Mouse (Mus musculus): ENCODE measurements around the gene Utf1. TPM values are rescaled to one million over a fixed set of nuclear protein-coding genes. Genes with fewer than 3 reads are reported as not detected.

Gene Utf1
- total RNA-seq, 2 experiments from 2014 or later, result not detected

DNA sequence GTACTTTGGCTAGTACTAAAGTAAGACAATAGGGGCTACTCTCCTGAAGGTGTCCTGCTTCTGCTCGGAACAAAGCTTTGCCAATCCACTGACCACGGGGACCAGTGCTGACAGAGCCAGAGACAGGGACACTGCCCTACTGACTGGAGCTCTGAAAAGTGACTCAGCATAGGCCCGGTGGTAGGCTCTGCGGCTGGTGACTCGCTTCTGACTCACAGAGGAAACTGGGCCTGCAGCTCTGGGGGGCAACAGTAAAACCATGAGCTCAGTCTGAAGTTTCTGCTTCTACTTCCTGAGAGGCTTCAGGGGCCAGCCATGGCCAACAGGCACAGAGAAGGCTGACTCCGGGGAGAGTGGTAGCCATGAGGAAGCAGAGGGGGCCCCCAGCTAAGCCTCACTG lies 27.8 kb downstream of the Utf1 start:
- no peak for DNase-seq (ENCODE audit: low spot score in 2 of 2)

DNA sequence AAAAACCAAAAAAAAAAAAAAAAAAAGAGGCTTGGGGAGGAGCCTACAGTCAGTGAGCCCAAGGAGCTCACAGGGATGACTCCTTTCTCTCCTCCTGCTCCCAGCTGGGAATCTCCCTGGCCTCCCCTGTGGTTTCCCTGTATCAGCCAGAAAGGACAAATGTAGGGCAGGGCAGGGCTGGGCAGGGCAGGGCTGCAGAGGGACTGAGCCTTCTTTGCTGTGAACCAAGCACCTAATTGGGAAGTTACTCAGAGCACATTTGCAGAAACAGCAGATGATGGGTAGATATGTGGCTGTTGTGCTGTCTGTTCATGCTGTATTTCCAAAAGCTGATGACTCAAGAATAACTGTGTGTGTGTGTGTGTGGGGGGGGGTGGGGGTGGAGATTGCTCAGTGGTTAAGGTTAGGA lies 29.3 kb downstream of the Utf1 start:
- no peak for DNase-seq (ENCODE audit: low spot score in 2 of 2)

DNA sequence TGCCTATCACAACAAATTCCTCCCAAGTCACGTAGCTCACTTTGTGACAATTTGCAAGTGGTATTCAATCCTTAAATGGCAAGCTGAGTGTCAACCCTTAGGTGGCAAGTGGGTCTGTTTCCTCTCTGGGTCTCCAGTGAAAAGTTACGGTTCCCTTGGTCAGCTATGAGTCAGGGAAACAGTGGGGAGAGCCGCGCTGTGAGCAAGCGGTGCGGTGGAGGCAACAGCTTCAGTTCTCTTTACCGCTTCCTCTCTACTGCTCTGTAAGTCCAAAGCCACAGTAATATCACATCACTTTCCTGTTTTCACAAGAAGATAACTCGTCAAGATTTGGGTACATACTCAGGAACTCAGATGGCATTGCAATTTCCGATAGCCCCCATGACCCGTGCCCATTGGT lies 30.7 kb downstream of the Utf1 start:
- no peak for DNase-seq (ENCODE audit: low spot score in 2 of 2)

DNA sequence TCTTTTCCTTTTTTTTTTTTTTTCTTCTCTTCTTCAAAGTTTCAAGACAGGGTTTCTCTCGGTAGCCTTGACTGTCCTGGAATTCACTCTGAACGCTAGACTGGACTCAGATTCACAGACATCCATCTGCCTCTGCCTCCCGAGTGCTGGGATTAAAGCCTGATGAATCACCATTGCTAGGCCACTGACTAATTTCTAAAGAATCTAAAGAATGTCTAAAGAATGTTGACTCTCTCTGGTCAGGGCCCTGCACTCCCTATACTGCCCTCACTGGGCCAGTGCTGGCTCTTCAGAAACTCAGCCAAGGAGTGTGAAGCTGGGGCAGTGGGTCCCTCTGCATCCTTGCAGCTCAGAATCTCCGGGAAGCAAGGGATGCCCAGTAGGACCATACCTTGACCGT lies 31.9 kb downstream of the Utf1 start:
- no peak for DNase-seq (ENCODE audit: low spot score in 2 of 2)

DNA sequence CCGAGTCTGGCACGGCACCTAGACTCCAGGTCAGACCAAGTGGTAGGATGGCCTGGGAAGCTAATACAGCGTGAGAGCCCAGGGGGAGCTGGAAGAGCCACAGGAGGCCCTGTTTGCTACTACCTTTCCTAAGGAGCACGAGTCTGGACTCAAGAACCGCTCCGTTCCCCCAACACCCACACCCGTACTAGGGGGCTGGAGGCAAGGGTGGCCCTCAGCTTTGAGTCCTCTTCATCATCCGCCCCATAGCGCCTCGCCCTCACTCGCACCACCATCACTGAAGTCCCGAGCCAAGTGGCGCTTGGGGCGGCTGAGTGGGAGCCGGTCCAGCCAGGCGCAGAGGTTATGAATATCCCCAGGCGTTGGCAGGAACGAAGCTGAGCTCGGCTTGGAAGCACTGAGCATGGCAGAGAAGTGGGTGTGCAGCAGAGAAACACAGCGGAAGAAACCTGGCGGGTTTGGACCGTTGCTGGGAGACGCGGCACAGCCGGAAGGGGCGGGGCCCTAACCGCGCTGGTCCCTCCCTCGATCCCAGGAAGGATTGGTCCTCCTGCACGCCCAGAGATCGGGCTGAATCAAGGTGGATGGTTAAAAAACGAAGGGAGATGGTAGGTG lies 34.8 kb downstream of the Utf1 start, which contains the start of gene 6430531B16Rik:
Gene 6430531B16Rik, minus strand, starts transcription at position 478 of the 615 bp plus-strand sequence.
- peak; percentile 61 to 62 for DNase-seq (ENCODE audit: low spot score in 2 of 2)

DNA sequence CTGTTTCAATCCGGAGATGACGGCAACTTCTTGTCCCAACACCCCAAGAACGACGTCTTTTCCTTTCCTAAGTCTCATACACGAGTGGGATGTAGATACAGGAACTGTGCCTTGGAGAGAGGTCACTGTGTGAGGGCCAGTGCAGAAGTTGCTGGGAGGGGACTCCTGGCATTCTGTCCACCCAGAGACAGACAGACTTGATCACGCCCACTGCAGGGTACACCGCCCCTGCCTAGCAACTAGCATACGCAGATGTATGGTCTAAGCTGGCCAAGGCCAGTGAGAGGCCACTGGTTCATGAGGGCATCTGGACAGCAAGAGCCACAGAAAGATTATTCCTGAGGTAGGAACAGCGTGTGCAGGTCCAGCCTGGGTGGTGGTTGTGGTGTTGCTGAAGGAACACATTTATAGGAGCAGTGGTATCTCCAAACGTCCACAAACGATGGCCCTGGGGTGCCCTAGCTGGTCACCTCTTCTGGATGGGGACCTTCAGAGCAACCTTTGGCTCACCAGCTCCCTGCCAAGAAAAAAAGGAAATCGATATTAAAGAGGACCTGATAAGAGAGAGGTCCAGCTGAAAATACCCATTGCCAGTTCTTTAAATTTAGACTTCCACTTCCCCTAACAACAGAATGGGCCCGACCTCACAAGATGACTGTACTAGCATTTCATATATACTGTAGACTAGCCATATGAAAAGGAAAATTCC lies 35.6 kb downstream of the Utf1 start:
- no peak for DNase-seq (ENCODE audit: low spot score in 2 of 2)

DNA sequence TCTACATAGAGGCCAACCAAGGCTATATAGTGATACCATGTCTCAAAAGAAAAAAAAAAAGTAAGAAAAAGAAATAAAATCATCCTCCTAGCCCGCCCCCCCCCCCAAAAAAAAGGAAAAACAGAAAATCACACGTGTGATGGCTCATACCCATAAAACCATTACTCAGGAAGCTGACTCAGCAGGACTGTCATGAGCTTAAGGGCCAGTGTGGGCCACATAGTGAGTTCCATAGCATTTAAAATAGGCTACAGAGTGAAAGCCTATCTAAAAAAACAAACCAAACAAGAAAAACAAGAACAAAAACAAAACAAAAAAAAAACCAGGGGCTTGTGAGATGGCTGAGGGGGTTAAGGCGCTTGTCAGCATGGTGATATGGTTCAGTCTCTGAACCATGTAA lies 37.2 kb downstream of the Utf1 start:
- no peak for DNase-seq (ENCODE audit: low spot score in 2 of 2)

DNA sequence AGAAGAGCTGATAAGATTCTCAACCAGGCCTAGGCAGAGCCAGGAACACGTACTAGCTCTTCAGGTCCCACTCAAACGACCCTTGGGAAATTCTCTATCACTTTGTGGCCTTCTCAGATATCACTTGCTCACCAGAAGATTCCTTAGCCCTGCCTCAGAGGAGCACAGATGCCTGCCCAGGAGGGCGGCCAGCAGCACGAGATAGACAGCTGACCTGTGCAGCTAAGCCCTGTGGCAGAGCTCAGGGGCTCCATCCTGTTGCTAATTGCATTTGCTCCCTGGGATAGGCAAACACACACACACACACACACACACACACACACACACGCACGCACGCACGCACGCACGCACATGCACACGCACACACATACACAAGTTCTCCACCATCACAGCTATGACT lies 38.5 kb downstream of the Utf1 start:
- no peak for DNase-seq (ENCODE audit: low spot score in 2 of 2)

DNA sequence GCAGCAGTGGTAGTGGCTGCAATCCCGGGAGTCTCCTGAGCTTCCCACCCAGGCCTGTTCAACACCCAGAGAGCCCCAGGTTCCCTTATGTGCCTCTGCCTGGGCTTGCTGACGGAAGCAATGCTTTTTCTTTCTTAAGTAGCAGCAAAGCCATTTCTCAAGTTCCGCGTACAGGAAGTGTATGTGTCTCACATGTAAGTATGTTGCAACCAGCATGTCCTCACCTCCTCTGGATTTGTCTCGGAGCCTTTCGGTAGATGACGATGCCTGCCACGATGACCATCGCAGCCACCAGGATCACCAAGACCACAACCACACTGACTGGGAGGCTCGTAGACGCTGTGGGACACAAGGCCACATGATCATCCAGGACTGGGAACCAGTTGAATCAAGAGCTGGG lies 40.9 kb downstream of the Utf1 start:
- no peak for DNase-seq (ENCODE audit: low spot score in 2 of 2)

DNA sequence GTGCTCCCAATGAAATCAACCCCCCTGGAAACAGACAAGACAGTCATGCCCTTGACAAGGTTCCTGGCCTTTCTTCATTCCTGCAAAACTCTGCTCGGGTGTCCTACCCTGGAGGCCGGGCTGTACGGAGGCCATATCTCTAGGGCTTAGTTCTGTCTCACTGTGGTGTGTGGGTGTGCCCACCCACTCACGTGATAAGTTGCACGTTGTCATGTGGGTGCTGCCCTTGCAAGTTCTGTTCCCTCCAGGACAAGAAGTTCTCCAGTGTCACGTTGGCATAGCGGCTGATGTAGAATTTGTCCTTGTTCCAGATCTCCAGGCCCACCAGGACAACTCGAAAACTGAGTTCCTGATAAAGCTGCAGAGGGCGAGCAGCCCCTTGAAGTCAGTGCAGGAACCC lies 44.7 kb downstream of the Utf1 start:
- no peak for DNase-seq (ENCODE audit: low spot score in 2 of 2)

DNA sequence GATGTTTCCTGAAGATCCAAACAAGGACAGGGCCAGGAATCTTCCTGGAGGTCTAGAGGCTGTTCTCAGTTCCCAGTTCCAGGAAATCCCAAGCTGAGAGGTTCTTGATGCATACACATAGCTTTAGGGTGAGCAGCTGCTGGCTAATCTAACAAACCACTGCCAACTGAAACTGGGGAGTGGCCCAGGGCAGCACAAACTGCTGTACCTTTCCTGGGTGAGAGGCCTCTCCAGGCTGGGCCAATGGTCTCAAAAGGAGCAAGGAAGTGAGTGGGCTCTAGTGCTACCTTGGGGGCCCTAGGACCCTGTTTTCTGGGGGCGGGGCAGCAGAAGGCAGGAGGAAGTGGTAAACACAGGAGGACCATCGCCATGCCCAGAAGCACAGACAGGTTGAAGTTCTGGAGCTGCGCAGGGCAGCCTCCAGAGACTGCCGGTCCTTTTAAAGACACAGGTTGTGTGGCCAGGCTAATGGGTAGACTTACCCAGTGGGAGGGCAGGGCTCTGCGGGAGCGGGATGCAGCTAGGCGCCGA lies 47.3 kb downstream of the Utf1 start:
- no peak for DNase-seq (ENCODE audit: low spot score in 2 of 2)

DNA sequence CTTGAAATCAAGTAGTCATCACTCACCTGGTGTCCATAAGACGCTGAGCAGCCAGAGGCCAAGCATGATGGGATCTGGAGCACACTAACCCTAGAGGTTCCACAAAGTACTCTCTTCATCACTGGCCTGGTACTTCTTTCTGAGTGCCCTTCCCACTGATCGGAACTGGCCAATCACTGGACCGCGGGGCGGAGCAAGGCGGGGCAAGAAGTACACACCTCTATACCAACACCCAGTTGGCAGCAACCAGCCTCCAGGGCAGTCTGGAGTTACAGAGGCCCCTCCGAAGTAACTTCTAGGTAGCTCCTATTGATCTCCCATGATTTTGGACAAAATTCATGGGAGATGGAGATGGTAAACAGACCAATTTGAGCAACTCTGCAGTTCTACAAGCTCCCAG lies 48.8 kb downstream of the Utf1 start, which contains the start of gene Adam8:
Gene Adam8, minus strand, starts transcription at position 157 of the 400 bp plus-strand sequence.
- DNase-seq (ENCODE audit: low spot score in 2 of 2), result no peak

DNA sequence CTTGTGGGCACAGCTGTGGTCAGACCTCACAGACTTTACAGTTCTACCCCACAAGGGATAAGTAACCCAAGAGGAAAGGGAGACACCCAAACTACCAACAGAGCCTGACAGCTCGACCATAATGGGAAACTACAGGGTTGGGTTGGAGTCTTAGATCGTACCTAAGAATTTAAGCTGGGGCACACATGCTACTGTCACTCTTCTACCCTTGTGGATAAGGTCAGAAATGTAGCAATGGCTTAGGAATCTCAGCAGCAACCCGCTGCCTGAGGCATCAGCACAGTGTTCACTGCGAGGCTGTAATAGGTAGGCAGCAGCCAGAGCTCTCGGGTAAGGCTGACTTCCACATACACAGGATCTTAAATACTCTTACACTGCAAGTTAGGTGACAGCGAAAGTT lies 49.9 kb downstream of the Utf1 start:
- DNase-seq (ENCODE audit: low spot score in 2 of 2), result no peak

DNA sequence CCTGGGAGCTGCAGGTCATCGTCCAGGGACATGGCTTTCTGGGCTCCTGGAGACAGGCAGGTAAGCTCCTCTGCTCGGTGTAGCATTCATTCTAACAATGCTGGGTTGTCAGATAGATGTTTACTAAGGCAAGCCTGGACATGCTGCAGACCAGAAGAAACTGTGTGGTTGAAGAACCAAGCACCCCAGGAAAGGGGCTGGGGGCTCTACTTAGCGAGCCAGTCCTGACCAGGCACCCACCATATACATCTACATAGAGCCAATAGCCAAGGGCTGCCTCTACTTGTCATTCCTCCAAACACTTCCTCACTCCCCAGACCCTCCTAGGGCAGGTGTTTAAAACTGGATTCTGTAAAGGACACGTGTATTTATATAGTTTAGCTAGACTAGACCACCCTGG lies 50.6 kb downstream of the Utf1 start:
- DNase-seq (ENCODE audit: low spot score in 2 of 2), result no peak

DNA sequence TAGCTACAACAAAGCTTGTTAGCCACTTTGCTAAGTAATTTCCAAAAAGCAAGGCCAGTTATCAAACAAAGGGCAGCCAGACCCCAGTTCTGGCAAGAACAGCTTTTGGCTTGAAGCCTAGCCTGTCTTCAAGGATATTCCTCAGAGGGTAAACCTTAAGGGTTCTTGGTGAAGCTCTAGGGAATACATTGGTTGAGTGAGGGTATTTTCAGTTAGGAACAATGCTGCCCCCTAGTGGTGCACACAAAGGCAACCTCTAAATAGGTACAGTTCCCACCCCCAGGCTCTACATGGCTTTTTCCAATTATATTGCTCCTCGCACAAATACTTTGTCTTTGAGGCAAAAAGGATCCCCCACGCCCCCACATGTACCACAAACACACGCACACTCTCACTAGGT lies 51.1 kb downstream of the Utf1 start:
- DNase-seq (ENCODE audit: low spot score in 2 of 2), result peak in 1 of 2 experiments; percentile 52

Small RNAs within 50 kb of the gene (microRNA-seq; reads per million reads assigned to microRNA genes)
- gene Mir202 (103 reads per million, percentile 46 among the genes with 10 or more reads in this experiment), gene Mir7062 (not detected), gene mmu-mir-7686 (not detected)

Other genes starting within 250 kb of the Utf1 start
- 1 to 10 TPM; 4.7 to 5.0 TPM for gene Adgra1, start 109.6 kb upstream of the Utf1 start, total RNA-seq (2021)
- 1 to 10 TPM; 1.6 to 1.7 TPM for gene Kndc1, start 49.1 kb upstream of the Utf1 start, total RNA-seq (2021)
- gene 6430531B16Rik, start 35.0 kb downstream of the Utf1 start, total RNA-seq (2021), result 1 to 10 TPM in 1 of 2 experiments, under 1 TPM in 1; 0.54 to 1.2 TPM
- gene Adam8, start 48.8 kb downstream of the Utf1 start, total RNA-seq (2021), result 1 to 10 TPM; 1.8 to 2.0 TPM
- gene Zfp511, start 92.6 kb downstream of the Utf1 start, total RNA-seq (2021), result 10 to 100 TPM; 20.2 to 21.9 TPM
- 10 to 100 TPM; 53.7 to 55.8 TPM for gene Tubgcp2, start 92.9 kb downstream of the Utf1 start, total RNA-seq (2021)
- gene Msx3, start 105.3 kb downstream of the Utf1 start, total RNA-seq (2021), result not detected
- gene Caly, start 138.8 kb downstream of the Utf1 start, total RNA-seq (2021), result 10 to 100 TPM; 10.8 to 12.9 TPM
- gene Prap1, start 149.6 kb downstream of the Utf1 start, total RNA-seq (2021), result not detected
- gene Fuom, start 158.7 kb downstream of the Utf1 start, total RNA-seq (2021), result 10 to 100 TPM; 65.1 to 72.4 TPM
- gene Paox, start 172.0 kb downstream of the Utf1 start, total RNA-seq (2021), result 10 to 100 TPM; 20.4 to 21.0 TPM
- gene Echs1, start 172.7 kb downstream of the Utf1 start, total RNA-seq (2021), result 100 to 1,000 TPM; 290 to 325 TPM
- gene Mtg1, start 193.8 kb downstream of the Utf1 start, total RNA-seq (2021), result 10 to 100 TPM; 33.6 to 35.8 TPM
- 1 to 10 TPM; 1.7 to 2.6 TPM for gene Sprn, start 211.1 kb downstream of the Utf1 start, total RNA-seq (2021)
- gene Olfr522, start 221.0 kb downstream of the Utf1 start, total RNA-seq (2021), result not detected
- not detected for gene Olfr523, start 229.4 kb downstream of the Utf1 start, total RNA-seq (2021)

Measured in adrenal gland, postnatal 4 days (tissue).